Mouse (Mus musculus) spleen, adult 12 weeks (tissue): ENCODE measurements around the gene Gm42669.

Source experiments
- DNase-seq: peaks from one replicate; pipeline ENCODE4 v3.0.0; 2022; ENCODE audit warnings: low spot score

The Gm42669 gene

GRCm38 (mm10) chr5:107507321-107507720 lies at the start of gene Gm42669:
Gene Gm42669, plus strand, starts transcription at chr5:107507621.
- no peak for DNase-seq

DNA sequence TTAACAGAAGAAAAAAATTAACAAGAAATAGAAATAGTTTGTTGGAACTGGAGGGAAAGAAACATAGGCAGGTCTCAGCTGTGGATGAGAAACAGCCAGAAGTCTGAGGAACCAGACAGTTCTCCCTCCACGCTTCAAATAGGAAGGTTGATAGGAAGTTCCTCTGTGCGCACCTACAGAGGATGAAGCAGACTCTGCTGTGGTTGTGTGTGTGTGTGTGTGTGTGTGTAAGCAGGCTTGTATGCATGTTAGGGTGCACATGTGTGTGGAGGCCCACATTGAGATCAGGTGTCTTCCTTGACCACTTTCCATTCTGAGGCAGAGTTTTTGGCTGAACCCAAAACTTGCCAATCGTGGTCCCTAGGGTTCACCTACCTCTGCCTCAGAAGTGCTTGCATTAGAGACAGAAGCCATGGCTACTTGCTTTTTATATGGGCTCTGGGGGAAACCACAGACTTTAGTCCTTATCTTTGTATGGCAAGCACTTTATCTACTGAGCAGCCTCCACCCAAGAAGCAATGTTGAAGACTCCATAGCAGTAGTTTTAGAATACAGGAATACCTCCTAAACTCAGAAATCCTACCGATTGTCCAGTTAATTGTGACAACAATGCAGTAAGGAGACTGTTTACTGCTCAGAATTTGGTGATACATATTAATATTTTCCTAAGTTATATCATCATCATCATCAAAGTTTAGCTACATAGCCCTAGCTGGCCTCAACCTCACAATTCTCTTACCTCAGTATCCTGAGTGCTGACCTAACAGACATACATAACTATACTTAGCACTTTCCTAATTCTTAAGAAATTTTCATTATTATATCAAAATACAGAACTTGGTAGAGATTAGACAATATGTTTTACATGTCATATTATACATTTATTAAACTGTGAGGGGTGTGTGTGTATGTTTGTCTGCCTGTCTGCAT lies 45.0 kb upstream of the Gm42669 start:
- DNase-seq, result no peak

DNA sequence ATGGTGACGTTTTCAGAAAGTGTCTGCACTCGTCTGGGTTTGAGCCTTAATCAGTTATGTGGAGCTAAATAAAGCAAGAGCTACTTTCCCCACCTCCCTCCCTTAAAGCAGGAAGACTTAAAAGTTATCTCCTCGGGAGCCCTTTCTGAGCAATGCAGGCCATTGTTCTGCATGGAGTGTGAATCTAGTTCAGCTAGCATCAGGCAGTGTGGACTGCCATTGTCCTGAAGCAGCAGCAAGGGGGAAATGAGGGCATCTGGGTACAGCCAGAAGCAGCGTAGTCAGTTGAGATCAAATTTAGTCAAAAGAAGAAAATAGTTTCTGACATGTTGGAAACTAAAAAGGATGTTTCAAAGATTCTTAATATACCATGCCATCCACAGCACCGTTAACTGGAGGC lies 40.9 kb upstream of the Gm42669 start:
- DNase-seq, result no peak

DNA sequence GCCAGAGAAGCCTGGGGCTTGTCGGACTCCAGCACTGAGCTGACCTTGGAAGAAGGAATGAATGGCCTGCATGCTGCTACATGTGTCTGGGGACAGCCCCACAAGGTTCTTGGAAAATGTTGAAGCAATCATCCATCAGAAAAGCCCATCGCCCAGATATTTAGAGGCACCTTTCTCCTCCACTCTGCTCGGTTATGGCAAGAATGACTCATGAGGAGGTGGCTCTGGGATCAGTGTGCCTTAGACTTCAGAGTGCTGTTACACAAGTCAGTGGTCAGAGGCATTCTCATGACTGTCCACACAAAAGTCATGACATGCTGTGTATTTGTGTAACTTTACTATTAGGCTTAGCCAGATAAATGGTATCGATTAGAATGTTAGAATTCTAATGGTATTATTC lies 40.3 kb upstream of the Gm42669 start:
- no peak for DNase-seq

GRCm38 (mm10) chr5:107470600-107471329 lies 36.7 kb upstream of the Gm42669 start:
- peak; percentile 17 for DNase-seq

DNA sequence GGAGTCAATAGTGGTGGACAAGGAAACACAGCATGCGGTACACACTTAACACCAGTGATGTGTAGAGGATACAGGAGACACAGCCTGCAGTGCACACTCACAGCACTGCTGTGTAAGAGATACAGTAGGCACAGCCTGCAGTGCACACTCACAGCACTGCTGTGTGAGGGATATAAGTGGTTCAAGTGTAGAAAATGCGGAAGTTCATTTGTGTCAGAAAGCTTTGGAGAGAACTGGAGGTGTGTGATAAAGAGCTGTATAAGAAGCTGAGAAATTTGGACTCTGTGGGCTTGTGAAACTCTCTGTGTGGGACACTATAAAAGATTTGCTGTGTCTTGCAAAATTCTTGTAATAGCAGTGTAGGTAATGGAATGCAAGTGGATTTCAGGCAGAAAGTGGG lies 27.2 kb upstream of the Gm42669 start:
- no peak for DNase-seq

DNA sequence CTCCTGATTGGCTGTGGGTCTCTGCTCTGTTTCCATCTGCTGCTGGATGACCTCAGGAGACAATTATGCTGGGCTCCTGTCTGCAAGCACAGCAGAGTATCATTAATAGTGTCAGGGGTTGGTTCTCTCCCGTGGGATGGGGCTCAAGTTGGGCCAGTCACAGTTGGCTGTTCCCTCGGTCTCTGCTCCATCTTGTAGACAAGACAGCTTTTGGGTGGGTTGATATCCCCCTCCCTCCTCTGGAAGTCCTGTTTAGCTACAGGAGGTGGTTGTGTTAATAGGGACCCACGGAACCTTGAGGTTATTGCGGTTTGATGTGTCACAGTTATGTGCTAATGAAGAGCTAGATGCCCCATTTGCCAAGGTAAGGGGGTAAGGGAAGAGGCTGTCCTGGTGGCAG lies 18.4 kb upstream of the Gm42669 start:
- DNase-seq, result no peak

- no peak for DNase-seq
Measured at GRCm38 (mm10) chr5:107491036-107491435, 16.4 kb upstream of the Gm42669 start.

- no peak for DNase-seq
Measured at GRCm38 (mm10) chr5:107492471-107492870, 14.9 kb upstream of the Gm42669 start.

DNA sequence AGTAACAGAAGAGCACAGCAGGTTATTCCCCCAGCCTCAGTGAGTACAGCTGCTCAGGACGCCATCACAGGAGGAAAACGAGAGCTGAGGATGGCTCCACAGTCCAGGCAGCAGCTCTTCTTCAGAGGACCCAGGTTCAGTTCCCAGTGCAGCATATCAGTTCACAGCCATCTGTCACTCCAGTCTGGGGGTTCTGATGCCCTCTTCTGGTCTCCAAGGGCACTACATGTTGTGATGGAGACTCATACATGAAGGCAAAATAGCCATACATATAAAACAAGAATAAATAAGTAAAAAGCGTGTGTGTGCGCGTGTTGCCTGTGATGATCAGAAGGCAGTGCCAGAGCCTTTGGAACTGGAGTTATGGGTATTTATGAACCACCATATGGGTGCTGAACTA lies 12.7 kb upstream of the Gm42669 start:
- no peak for DNase-seq

GRCm38 (mm10) chr5:107496047-107496446 lies 11.4 kb upstream of the Gm42669 start:
- no peak for DNase-seq

- no peak for DNase-seq
Measured at GRCm38 (mm10) chr5:107497519-107498501, 9.6 kb upstream of the Gm42669 start.

DNA sequence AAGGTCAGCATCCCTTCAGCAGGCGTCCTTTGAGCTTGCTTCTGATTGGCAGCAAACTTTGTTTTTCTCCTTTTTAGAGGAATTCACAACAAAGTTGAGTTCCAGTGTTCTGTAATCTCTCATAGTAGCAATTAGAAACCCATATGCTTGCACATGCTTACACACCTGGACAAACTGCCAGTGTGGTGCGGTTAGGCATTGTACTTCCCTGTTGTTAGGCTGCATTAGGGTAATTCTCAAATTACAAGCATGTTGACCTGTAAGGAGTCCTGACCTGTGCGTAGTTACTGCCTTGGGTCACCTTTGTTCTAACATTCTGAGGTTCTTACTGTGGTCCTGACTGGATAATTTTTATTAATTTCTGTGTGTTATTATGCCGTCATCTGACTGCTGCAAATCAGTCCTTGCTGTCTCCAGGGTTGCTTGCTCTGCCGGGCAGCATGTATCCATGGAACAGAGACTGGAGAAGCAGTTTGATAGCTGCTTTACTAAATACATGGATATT lies 8.6 kb upstream of the Gm42669 start:
- no peak for DNase-seq

- no peak for DNase-seq
Measured at GRCm38 (mm10) chr5:107499891-107500535, 7.4 kb upstream of the Gm42669 start.

GRCm38 (mm10) chr5:107500741-107501140 lies 6.7 kb upstream of the Gm42669 start:
- no peak for DNase-seq

DNA sequence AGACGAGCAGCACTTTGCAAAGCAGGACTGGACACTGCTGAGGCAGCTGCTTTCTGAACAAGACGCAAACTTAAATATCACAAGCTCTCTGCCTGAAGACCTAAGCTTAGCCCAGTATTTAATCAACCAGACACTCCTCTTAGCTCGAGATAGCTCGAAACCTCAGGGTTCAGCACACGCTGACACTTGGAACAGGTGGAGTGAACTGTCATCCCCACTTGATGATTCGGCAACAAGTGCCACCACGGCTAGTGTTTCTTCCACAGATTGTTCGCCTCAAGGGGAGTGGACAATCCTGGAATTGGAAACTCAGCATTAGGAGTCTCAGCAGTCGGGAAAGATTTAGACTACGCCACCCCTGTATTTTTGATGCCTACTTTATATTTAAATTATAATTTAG lies 3.1 kb downstream of the Gm42669 start:
- DNase-seq, result no peak

DNA sequence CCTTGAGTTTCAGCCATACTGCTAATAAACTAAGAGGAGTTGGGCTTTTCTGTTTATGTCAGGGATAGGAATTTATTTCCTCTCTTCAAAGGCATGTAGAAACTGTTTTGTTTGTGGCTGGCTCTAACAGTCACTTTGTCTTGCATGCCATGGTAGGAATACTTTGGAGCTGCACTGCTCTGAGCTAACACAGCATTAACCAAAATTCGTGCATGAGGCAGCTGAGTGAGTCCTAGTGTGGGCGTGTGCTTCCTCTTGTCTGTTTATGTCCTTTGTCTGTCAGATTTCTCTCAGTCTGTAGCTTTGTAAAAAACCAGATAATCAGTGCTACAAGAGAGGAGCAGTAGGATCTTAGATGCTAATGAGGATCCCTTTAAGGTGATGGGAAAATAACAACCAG lies 3.9 kb downstream of the Gm42669 start:
- DNase-seq, result no peak

- peak; percentile 61 for DNase-seq
Measured at GRCm38 (mm10) chr5:107513583-107513982, 6.2 kb downstream of the Gm42669 start.

GRCm38 (mm10) chr5:107515453-107515852 lies 8.0 kb downstream of the Gm42669 start:
- no peak for DNase-seq

DNA sequence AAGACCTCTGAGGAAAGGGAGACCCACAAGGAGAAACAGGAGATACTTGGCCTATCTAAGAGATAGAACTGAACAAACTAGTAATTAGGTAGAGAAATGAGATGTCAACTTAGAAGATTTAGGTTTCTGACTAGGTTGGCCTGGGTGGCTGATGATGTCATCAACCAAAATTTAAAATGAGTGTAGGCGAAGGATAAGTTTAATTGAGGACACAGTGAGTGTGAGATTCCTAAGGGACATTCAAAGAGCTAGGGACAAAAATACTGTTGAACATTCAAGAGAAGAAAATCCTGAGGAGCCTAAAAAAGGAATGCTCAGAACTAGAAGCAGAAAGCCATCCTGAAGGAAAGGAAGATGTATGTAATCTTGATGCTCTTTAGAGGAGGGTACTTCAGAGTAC lies 8.7 kb downstream of the Gm42669 start:
- DNase-seq, result no peak

DNA sequence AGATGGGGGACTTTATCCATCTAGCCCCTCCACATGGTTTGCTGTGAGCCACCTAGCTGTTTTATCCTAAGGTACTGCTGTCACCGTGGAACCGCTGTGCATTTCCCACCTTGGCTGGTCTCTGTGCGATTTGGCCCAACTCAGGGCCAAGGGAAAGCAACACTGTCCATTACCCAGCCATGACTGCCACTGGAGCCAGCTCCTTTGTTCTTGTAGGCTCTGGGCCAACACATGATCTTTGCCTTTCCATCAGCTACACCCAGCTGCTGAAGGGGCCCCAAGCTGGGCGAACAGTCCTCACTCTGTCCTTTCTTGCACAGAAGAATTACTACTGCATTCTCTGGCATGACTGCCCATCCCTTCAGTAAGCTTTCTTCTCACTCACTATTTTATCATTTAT lies 11.2 kb downstream of the Gm42669 start:
- no peak for DNase-seq
